Mouse (Mus musculus) cortical plate, adult 2 months (tissue): ENCODE measurements at regions not wholly inside any gene's neighbourhood (a gene's known extent, or its start where the extent isn't known, plus 50 kb on each side); places are given as distances from the start of the nearest gene placed in this dataset.

Experiments used
- CTCF ChIP-seq: fragments of 200-500 bp; IDR thresholded peaks from 2 replicates; pipeline ENCODE4 v1.5.1; 2011; ENCODE audit warnings: mild to moderate bottlenecking, control low read depth, low read length; ENCODE audit not compliant: insufficient read depth; ENCODE audit errors: extremely low read depth
- POLR2A ChIP-seq: fragments of 200-500 bp; IDR thresholded peaks from 2 replicates; pipeline ENCODE4 v1.6.1; 2011; ENCODE audit warnings: mild to moderate bottlenecking, low read length, control low read depth; ENCODE audit not compliant: insufficient read depth; ENCODE audit errors: extremely low read depth

- TF ChIP-seq CTCF (no peak), POLR2A (no peak)
These were observed 59.6 kb upstream of the Cd28 start for GRCm38 (mm10) chr1:60656976-60657375.
